Mouse (Mus musculus) heart, embryonic 15.5 days (tissue): ENCODE measurements around the gene Fcho1. TPM values are rescaled to one million over a fixed set of nuclear protein-coding genes. Genes with fewer than 3 reads are reported as not detected.
"Not testable (repeated sequence)": the region's sequence is repeated elsewhere in the genome, so short reads cannot be mapped to it uniquely, and the experiment has no call there.

Experiments used
- ATAC-seq: fragments of 200-750 bp; cut with Nextera tagmentation; replicated peaks from 2 replicates; pipeline ENCODE4 v1.8.0; 2017; ENCODE audit warnings: low read depth, moderate TSS enrichment; ENCODE audit not compliant: insufficient number of reproducible peaks, insufficient read depth, low FRiP score
- H3K27ac ChIP-seq: fragments of 300-500 bp; sonication (generic); 2 replicates; pipeline ENCODE4 v1.5.1; 2015; ENCODE audit warnings: mild to moderate bottlenecking, inconsistent platforms
- H3K27me3 ChIP-seq: fragments of 300-500 bp; sonication (generic); 2 replicates; pipeline ENCODE4 v1.6.1; 2015; ENCODE audit warnings: inconsistent platforms
- H3K36me3 ChIP-seq: fragments of 300-500 bp; sonication (generic); 2 replicates; pipeline ENCODE4 v1.6.1; 2015; ENCODE audit warnings: mild to moderate bottlenecking, inconsistent platforms
- H3K4me1 ChIP-seq: fragments of 300-500 bp; sonication (generic); replicated peaks from 2 replicates; pipeline ENCODE4 v1.6.1; 2015; ENCODE audit warnings: inconsistent platforms
- H3K4me2 ChIP-seq: fragments of 300-500 bp; sonication (generic); 2 replicates; pipeline ENCODE4 v1.6.1; 2015; ENCODE audit warnings: inconsistent platforms, mild to moderate bottlenecking, moderate library complexity
- H3K4me3 ChIP-seq: fragments of 300-500 bp; sonication (generic); 2 replicates; pipeline ENCODE4 v1.5.1; 2015; ENCODE audit warnings: mild to moderate bottlenecking, inconsistent platforms
- H3K9ac ChIP-seq: fragments of 300-500 bp; sonication (generic); 2 replicates; pipeline ENCODE4 v1.6.1; 2015; ENCODE audit warnings: mild to moderate bottlenecking, inconsistent platforms
- H3K9me3 ChIP-seq: fragments of 300-500 bp; sonication (generic); replicated peaks from 2 replicates; pipeline ENCODE4 v1.6.1; 2016; ENCODE audit warnings: inconsistent platforms
- WGBS: fragments of 180-500 bp; shearing (Covaris S2); methylation state at CpG from one replicate; pipeline ENCODE4 v1.1.7; 2015; ENCODE audit warnings: mixed read lengths; 5-methylcytosine and 5-hydroxymethylcytosine counted together
- polyA plus RNA-seq: library from polyadenylated mRNA; unstranded; fragments of >200 nt; fragmentation: Nextera tagmentation; extraction: Ambion mirVana; gene quantifications from 2 replicates; pipeline ENCODE4 v1.2.1, GENCODE M21; 2015

The Fcho1 gene
- 1.9 and 13.2 TPM in 2 replicates for polyA plus RNA-seq

DNA sequence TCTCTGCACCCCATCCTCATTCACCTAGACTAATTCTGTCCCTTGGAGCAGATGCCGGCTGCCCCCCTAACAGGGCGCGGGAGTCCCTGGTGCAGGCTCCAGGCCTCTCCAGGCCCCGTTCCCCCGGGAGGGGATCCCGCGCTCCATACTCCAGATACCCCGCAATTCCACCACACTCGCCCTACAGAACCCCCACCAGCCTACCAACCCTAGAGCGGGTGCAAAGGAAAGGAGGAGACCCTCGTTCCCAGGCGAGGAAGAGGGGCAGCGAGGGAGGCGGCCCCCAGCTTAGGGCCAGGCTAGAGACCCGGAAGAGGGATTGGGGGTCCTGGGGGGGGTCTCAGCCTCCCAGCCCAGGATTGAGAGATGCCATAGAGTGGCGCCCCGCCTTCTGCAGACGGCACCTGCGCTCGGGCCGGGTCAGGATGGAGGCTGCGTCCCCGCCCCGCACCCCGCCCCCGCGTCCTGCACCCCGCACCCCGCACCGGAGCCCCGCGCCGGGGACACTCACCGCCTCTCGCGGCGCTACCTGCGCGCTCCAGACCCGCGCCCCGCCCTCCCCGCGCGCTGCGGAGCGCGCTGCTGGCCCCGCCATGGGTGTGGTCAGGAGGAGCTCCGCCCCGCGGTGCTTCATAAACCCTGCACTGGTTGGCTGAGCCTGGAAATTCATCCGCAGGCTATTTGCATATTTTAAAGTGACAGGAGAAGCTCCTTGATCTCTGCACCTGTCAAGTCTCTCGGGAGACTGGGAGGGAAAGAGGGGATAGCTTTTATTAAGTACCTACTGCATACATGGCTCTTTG is at the start of gene Fcho1:
Fcho1 (minus strand) TSS at position 595 of the 803 bp plus-strand sequence.
- Histone ChIP-seq H3K4me1 (peaks cover 18% of the 10 kb centered on the region), H3K36me3 (no peaks in the 10 kb centered on the region), H3K27ac (no peak within 1 kb of the TSS), H3K9me3 (no peaks in the 10 kb centered on the region), H3K4me3 (peak within 1 kb of the TSS; percentile 59), H3K4me2 (peak within 1 kb of the TSS; percentile 87), H3K9ac (peak within 1 kb of the TSS; percentile 53), H3K27me3 (peaks cover 62% of the 10 kb centered on the region)
- WGBS: 2% methylated on average over 41 of the region's 54 CpGs
- ATAC-seq: peak; percentile 74

DNA sequence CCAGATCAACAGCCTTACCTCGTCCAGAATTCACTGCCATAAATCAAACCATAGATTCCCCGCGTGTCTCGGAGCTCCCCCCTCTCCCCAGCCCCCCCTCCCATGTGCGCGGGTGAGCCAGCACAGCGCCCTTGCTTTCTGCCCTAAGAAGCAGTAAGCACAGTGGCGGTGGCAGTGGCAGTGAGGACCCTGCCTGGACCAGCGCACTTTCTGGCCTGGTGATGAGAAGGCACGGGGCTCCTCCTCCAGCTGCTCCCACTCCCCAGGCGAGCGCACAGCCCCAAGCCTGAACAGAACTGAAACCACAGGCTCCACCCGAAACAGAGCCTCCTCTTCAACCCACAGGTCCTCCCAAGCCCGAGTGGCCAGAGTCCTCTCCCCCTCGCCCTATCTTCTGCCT is 45.8 kb upstream of the Fcho1 start:
- H3K9ac ChIP-seq: no peak overlapping the region
- no peak overlapping the region for H3K4me2 ChIP-seq
- no peak overlapping the region for H3K27ac ChIP-seq
- no peaks in the 10 kb centered on the region for H3K4me1 ChIP-seq
- no peaks in the 10 kb centered on the region for H3K36me3 ChIP-seq
- no peak overlapping the region for H3K4me3 ChIP-seq
- H3K9me3 ChIP-seq: peaks cover 10% of the 10 kb centered on the region
- WGBS: 85% methylated on average over 15 of the region's 15 CpGs
- no peak for ATAC-seq
- H3K27me3 ChIP-seq: no peaks in the 10 kb centered on the region

DNA sequence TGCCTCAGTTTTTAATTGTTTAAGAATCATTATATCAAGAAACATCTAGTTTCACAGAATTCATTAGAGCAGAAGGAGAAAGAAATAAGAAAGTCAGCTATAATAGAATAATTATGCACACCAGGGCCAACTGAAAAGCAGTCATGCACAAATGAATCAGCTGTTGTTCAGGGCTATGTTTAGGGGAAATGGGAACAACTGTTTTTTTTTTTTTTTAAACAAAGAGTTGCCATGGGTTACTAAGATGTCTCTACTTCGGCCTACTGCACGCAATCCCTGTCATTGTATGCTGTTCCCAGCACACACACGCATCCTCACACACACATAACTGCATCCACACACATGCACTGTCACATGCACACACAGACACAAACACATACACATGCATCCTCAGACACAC is 33.3 kb upstream of the Fcho1 start:
- H3K9me3 ChIP-seq: no peaks in the 10 kb centered on the region
- H3K36me3 ChIP-seq: no peaks in the 10 kb centered on the region
- no peak overlapping the region for H3K4me2 ChIP-seq
- no peaks in the 10 kb centered on the region for H3K27me3 ChIP-seq
- H3K4me1 ChIP-seq: no peaks in the 10 kb centered on the region
- no peak overlapping the region for H3K9ac ChIP-seq
- no peak overlapping the region for H3K27ac ChIP-seq
- H3K4me3 ChIP-seq: no peak overlapping the region
- 82% methylated on average over 3 of the region's 3 CpGs for WGBS
- ATAC-seq: no peak

DNA sequence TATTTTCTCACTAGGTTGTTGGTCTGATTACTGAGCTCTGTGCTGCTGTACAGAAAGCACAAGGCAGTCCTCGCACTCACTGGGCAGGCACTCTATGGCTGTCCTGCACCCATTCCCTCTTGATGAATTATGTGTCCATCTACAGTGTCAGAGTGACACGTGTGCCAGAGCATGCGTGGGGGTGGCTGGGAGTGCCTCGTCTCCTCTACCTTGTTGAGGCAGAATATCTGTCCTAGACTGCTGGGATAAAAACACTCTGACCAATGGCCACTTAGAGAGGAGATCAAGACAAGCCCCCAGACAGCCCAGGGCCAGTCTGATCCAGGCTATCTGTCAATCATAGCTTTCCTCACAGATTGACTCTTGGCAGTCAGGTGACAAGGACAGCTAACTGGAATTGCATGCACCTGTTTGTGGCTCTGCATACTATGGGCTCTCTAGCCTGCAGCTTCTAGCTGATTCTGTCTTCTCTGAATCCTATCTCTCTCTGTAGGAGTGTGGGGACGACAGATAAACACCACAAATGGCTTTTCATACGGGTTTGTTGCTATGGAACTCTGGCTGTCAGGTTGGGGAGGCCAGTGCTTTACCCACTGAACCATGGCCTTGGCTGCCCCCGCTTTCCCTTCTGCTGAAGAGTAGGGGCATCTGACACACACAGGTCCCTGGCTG is 27.5 kb upstream of the Fcho1 start:
- not testable (repeated sequence) for H3K27ac ChIP-seq, H3K9ac ChIP-seq, H3K36me3 ChIP-seq, H3K27me3 ChIP-seq, ATAC-seq, H3K4me2 ChIP-seq, H3K9me3 ChIP-seq, H3K4me3 ChIP-seq, H3K4me1 ChIP-seq
- 51% methylated on average over 7 of the region's 7 CpGs for WGBS

DNA sequence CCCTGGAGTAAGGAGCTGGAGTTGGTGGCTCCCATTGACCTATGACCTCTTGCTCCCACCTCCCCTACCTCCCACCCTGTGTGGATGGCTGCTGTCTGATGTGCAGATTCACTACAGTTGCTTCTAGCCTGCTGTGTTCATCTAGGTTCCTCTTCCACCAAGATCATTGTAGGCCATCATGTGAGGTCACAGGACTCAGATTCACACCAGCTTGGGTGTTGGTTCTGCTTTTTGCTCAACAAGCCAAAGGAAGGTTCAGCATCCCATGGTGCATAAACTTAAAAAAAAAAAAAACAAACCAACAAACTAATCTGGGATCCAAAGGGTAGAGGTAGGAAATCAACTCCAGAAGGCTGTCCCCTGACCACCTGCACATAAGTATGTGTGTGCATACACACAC is 26.7 kb upstream of the Fcho1 start:
- not testable (repeated sequence) for H3K27me3 ChIP-seq, H3K27ac ChIP-seq, ATAC-seq, H3K4me1 ChIP-seq, H3K9me3 ChIP-seq, H3K36me3 ChIP-seq, H3K4me3 ChIP-seq, H3K4me2 ChIP-seq, H3K9ac ChIP-seq

DNA sequence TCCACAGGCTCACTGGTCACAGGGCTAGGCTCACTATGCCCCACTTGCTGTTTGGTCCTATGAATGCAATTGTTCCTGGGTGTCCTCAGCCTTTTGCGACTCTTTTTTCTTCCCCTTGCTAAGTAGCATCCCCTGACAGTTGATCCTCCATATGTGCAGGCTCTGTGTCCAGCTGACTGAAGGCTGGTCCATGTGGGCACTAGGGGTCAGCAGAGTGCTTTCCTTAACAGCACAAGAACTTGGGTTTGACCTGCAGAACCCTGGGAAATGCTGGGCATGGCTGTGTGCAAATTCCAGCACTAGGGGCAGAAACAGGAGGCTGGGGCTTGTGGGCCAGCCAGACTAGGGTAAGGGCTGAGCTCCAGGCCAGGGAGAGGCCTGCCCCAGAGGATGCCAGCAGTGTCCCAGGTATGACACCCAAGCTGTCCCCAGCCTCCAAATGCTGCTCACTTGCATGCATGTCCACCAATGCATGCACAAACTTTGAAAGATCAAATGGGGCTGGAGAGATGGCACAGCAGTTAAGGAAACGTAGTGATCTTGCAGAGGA is 25.9 kb upstream of the Fcho1 start:
- not testable (repeated sequence) for H3K27me3 ChIP-seq, H3K36me3 ChIP-seq, H3K4me1 ChIP-seq, H3K4me2 ChIP-seq, H3K9me3 ChIP-seq, H3K9ac ChIP-seq, H3K27ac ChIP-seq, H3K4me3 ChIP-seq, ATAC-seq
- WGBS: 48% methylated on average over 2 of the region's 2 CpGs

DNA sequence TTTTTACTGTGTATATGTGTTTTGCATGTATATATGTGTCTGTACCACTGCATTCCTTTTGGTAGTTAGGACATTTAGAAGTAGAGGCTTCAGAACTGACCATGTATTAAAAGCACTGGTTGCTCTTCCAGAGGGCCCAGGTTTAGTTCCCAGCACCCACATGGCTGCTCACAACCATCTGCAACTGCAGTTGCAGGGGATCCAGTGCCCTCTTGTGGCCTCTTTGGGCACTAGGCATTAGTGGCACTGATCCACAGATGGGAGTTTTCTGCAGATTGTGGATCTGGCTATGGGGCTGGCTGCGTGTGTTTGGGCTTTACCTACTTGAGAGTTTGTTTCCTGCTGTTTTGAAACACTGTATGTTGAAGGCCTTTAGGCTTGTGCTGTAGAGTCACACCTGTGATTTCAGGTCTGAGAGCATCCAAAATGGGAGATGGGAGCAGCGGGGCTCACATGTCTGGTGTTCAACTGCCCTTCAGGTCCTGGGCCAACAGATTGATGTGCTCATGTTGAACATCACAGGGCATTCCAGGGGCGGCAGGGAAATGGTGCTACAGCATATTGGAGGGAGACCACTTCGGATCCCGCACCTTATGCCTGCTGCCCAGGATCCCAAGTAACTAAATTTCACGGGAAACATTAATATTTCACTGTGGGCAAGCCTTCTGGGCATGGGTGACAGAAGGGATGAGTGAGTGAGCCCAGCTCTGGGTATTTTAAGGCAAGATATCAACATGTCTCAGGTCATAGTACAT is 24.0 kb upstream of the Fcho1 start:
- H3K4me3 ChIP-seq, H3K36me3 ChIP-seq, H3K4me1 ChIP-seq, H3K27ac ChIP-seq, H3K27me3 ChIP-seq, H3K9me3 ChIP-seq, ATAC-seq, H3K4me2 ChIP-seq, H3K9ac ChIP-seq: not testable (repeated sequence)
- WGBS: 77% methylated on average over 6 of the region's 6 CpGs

DNA sequence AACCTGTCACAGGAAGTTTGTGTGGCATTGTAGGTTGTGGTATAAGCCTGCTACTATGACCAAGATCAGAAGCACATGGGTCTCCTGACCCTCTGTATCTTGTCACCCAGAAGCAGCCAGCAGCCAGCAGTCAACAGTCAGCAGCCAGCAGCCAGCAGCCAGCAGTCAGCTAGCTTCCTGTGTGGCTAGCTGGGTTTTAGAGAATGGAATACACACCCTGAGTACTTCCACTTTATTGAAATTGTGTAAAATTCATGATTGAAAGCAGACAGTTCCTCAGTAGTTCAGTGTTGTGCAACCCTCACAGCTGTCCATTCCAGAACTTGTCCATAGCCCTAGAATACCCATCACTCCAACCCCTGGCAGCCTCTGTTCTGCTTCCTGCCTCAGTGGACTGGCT is 21.6 kb upstream of the Fcho1 start:
- not testable (repeated sequence) for ATAC-seq, H3K9ac ChIP-seq, H3K27me3 ChIP-seq, H3K4me3 ChIP-seq, H3K4me2 ChIP-seq, H3K9me3 ChIP-seq, H3K27ac ChIP-seq, H3K36me3 ChIP-seq, H3K4me1 ChIP-seq

DNA sequence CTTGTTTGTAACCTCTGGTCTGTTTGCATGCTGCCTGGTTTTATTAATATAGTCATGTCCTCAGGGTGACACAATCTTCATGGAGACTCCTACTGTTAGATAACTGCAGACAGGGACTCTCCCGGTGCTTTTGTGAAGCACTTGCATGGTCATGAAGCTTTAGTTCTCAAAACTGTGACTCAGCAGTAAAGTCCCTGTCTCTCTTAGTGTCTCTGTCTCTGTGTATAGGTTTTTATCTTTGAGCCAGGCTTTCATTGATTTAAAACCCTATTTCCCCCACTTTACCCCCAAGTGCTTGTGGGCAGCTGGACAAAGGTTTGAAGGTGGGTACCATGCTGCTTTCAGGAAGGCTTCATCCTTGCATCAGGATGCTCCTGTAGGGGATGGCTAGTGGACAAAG is 19.8 kb upstream of the Fcho1 start:
- 57% methylated on average over 1 of the region's 1 CpGs for WGBS
- Histone ChIP-seq H3K4me2 (no peak overlapping the region), H3K36me3 (no peaks in the 10 kb centered on the region), H3K4me3 (no peak overlapping the region), H3K27me3 (peaks cover 3% of the 10 kb centered on the region; the same call in 1 of the 2 replicates), H3K9me3 (no peaks in the 10 kb centered on the region), H3K4me1 (peaks cover 6% of the 10 kb centered on the region; the same call in 1 of the 2 replicates), H3K9ac (no peak overlapping the region), H3K27ac (no peak overlapping the region)
- no peak for ATAC-seq

DNA sequence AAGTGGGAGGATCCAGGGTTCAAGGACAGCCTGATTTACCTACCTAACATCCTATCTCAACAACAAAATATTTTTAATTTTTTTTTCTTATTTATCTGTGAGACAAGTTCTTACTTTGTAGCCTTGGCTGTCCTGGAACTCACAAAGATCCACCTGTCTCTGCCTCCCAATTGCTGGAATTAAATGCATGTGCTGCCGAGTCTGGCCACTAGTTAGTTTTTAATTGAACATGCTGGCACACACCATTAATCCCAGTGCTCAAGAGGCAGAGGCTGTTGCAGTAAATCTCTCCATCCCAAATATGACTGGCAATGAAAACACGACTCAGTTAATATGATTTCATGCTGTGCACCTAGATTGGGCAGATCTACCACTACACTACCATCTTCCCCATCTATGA is 17.3 kb upstream of the Fcho1 start:
- H3K4me2 ChIP-seq: no peak overlapping the region
- no peak overlapping the region for H3K4me3 ChIP-seq
- WGBS: 67% methylated on average over 2 of the region's 2 CpGs
- no peak overlapping the region for H3K9ac ChIP-seq
- H3K9me3 ChIP-seq: no peaks in the 10 kb centered on the region
- no peak overlapping the region for H3K27ac ChIP-seq
- no peak for ATAC-seq
- no peaks in the 10 kb centered on the region for H3K36me3 ChIP-seq
- H3K27me3 ChIP-seq: peaks cover 3% of the 10 kb centered on the region; the same call in 1 of the 2 replicates
- H3K4me1 ChIP-seq: peaks cover 6% of the 10 kb centered on the region; the same call in 1 of the 2 replicates

DNA sequence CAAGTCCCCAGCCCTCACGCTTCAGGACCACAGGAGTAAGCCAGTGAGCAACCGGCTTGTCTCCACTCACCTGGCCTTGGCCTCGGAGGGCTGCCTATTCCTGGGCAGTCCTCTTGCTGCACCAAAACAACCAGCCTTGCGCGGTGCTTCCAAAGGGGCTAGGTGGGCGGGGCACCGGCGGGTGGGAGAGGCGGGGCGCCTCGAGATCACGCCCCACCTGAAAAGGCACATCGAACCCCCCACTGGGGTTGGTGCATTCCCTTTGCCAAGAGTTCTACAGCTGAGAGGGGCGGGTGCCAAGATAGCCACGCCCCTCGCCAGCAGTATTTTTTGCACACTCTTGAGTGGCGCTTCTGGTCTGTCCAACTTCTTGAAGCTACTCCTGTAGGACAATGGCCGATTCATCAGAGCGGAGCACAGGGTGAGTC is 16.2 kb upstream of the Fcho1 start:
- no peaks in the 10 kb centered on the region for H3K9me3 ChIP-seq
- peaks cover 3% of the 10 kb centered on the region; the same call in 1 of the 2 replicates for H3K27me3 ChIP-seq
- peak overlapping the region; percentile 16 for H3K4me3 ChIP-seq
- H3K27ac ChIP-seq: no peak overlapping the region
- no peak; the same call in 1 of the 2 replicates for ATAC-seq
- WGBS: 10% methylated on average over 19 of the region's 19 CpGs
- peaks cover 6% of the 10 kb centered on the region; the same call in 1 of the 2 replicates for H3K4me1 ChIP-seq
- peak overlapping the region; percentile 53 for H3K4me2 ChIP-seq
- H3K9ac ChIP-seq: no peak overlapping the region
- no peaks in the 10 kb centered on the region for H3K36me3 ChIP-seq
